Mouse (Mus musculus): Measurements from ENCODE around the gene Pik3ca. TPM values are rescaled to one million over a fixed set of nuclear protein-coding genes. Genes with fewer than 3 reads are reported as not detected.

The Pik3ca gene
- polyA plus RNA-seq, 1 experiment = 1.2 TPM

GRCm38 (mm10) chr3:32470449-32470848, 73.0 kb downstream of the Pik3ca start:
- no peak for TF ChIP-seq GATA1 (IDR thresholded peaks at IDR 0.05; ENCODE audit: low read length)

- TF ChIP-seq GATA1 (IDR thresholded peaks at IDR 0.05; ENCODE audit: low read length) = no peak
Measured at GRCm38 (mm10) chr3:32471098-32471497, 73.6 kb downstream of the Pik3ca start.

GRCm38 (mm10) chr3:32472191-32472900, 74.9 kb downstream of the Pik3ca start:
- TF ChIP-seq GATA1 (IDR thresholded peaks at IDR 0.05; ENCODE audit: low read length) = no peak

- TF ChIP-seq GATA1 (IDR thresholded peaks at IDR 0.05; ENCODE audit: low read length) = no peak
Measured at GRCm38 (mm10) chr3:32473184-32473583, 75.7 kb downstream of the Pik3ca start.

GRCm38 (mm10) chr3:32479961-32480360, 82.5 kb downstream of the Pik3ca start:
- no peak for TF ChIP-seq GATA1 (IDR thresholded peaks at IDR 0.05; ENCODE audit: low read length)

- no peak for TF ChIP-seq GATA1 (IDR thresholded peaks at IDR 0.05; ENCODE audit: low read length)
Measured at GRCm38 (mm10) chr3:32483035-32483434, 85.6 kb downstream of the Pik3ca start.

GRCm38 (mm10) chr3:32486543-32486942, 89.1 kb downstream of the Pik3ca start:
- no peak for TF ChIP-seq GATA1 (IDR thresholded peaks at IDR 0.05; ENCODE audit: low read length)

- no peak for TF ChIP-seq GATA1 (IDR thresholded peaks at IDR 0.05; ENCODE audit: low read length)
Measured at GRCm38 (mm10) chr3:32488172-32488571, 90.7 kb downstream of the Pik3ca start.

GRCm38 (mm10) chr3:32490076-32490927, 92.8 kb downstream of the Pik3ca start:
- TF ChIP-seq GATA1 (IDR thresholded peaks at IDR 0.05; ENCODE audit: low read length) = no peak

- no peak for TF ChIP-seq GATA1 (IDR thresholded peaks at IDR 0.05; ENCODE audit: low read length)
Measured at GRCm38 (mm10) chr3:32490928-32491315, 93.5 kb downstream of the Pik3ca start.

- TF ChIP-seq GATA1 (IDR thresholded peaks at IDR 0.05; ENCODE audit: low read length) = no peak
Measured at GRCm38 (mm10) chr3:32492097-32493090, 94.9 kb downstream of the Pik3ca start, which contains the start of gene Kcnmb3. Gene Kcnmb3, minus strand, starts transcription at chr3:32492231.

GRCm38 (mm10) chr3:32494387-32495087, 97.1 kb downstream of the Pik3ca start:
- TF ChIP-seq GATA1 (IDR thresholded peaks at IDR 0.05; ENCODE audit: low read length) = no peak

- no peak for TF ChIP-seq GATA1 (IDR thresholded peaks at IDR 0.05; ENCODE audit: low read length)
Measured at GRCm38 (mm10) chr3:32495088-32495770, 97.8 kb downstream of the Pik3ca start.

All from G1E-ER4 (cell line).